Mouse (Mus musculus): ENCODE data around the gene Msrb1.
"Not testable (repeated sequence)": the region's sequence is repeated elsewhere in the genome, so short reads cannot be mapped to it uniquely, and the experiment has no call there.

Gene Msrb1

GRCm38 (mm10) chr17:24736330-24737051 lies at the start of gene Msrb1:
Gene Msrb1 (plus strand): TSS chr17:24736642.
- DNase-seq: peak; percentile 96

- DNase-seq: peak; percentile 37
These were observed 49.3 kb upstream of the Msrb1 start for GRCm38 (mm10) chr17:24687146-24687595.

GRCm38 (mm10) chr17:24687599-24687998 lies 48.8 kb upstream of the Msrb1 start:
- no peak for DNase-seq

GRCm38 (mm10) chr17:24689251-24690081 lies 47.0 kb upstream of the Msrb1 start, which contains the start of gene Syngr3:
Gene Syngr3 (minus strand): TSS chr17:24689955.
- peak; percentile 52 for DNase-seq

GRCm38 (mm10) chr17:24692385-24692784 lies 44.1 kb upstream of the Msrb1 start:
- DNase-seq: no peak

- DNase-seq: no peak
These were observed 41.0 kb upstream of the Msrb1 start for GRCm38 (mm10) chr17:24695326-24696010.

GRCm38 (mm10) chr17:24696011-24696697 lies 40.3 kb upstream of the Msrb1 start, which contains the start of the genes Gfer and Noxo1:
Gene Gfer (minus strand): TSS chr17:24696156.
Gene Noxo1 (plus strand): TSS chr17:24696234.
- DNase-seq: peak; percentile 89

- DNase-seq: no peak
These were observed 38.5 kb upstream of the Msrb1 start for GRCm38 (mm10) chr17:24697985-24698384.

- DNase-seq: no peak
These were observed 37.7 kb upstream of the Msrb1 start for GRCm38 (mm10) chr17:24698715-24699114.

- no peak for DNase-seq
These were observed 37.0 kb upstream of the Msrb1 start for GRCm38 (mm10) chr17:24699473-24699872.

- no peak for DNase-seq
These were observed 35.2 kb upstream of the Msrb1 start for GRCm38 (mm10) chr17:24701251-24701650.

GRCm38 (mm10) chr17:24705821-24706220 lies 30.6 kb upstream of the Msrb1 start:
- DNase-seq: no peak

GRCm38 (mm10) chr17:24706982-24707800 lies 29.3 kb upstream of the Msrb1 start, which contains the start of gene Tbl3:
Gene Tbl3 (minus strand): TSS chr17:24707660.
- peak; percentile 94 for DNase-seq

GRCm38 (mm10) chr17:24707801-24708425 lies 28.5 kb upstream of the Msrb1 start:
- no peak for DNase-seq

- no peak for DNase-seq
These were observed 27.8 kb upstream of the Msrb1 start for GRCm38 (mm10) chr17:24708646-24709045.

- no peak for DNase-seq
These were observed 20.9 kb upstream of the Msrb1 start for GRCm38 (mm10) chr17:24715556-24715955.

GRCm38 (mm10) chr17:24716166-24716682 lies 20.2 kb upstream of the Msrb1 start:
- DNase-seq: no peak

- DNase-seq: no peak
These were observed 18.5 kb upstream of the Msrb1 start, which contains the start of the genes Rnf151 and Rps2 for GRCm38 (mm10) chr17:24717943-24718342. Gene Rnf151 (minus strand): TSS chr17:24718063. Gene Rps2 (plus strand): TSS chr17:24718116.

- not testable (repeated sequence) for DNase-seq
These were observed 17.5 kb upstream of the Msrb1 start for GRCm38 (mm10) chr17:24718938-24719337.

GRCm38 (mm10) chr17:24719494-24720222 lies 16.8 kb upstream of the Msrb1 start:
- DNase-seq: peak; percentile 99
